In genomic region chr11:101921361-101921952, GRCm38 (mm10) we compare ENCODE assay signal across 16 mouse cellular contexts. TPM values are rescaled to one million over a fixed set of nuclear protein-coding genes. Genes with fewer than 3 reads are reported as not detected.
DNase-seq lines count a peak whose midpoint lies in the region; ATAC-seq and TF ChIP-seq lines count a peak whose summit lies in the region.
"Had no signal": no experiment of that assay in that cellular context is flagged by ENCODE, and none has a peak within 500 bp of the region (broad histone marks: within the 10 kb centered on the region; RNA-seq: fewer than 3 reads in every experiment).

No protein-coding gene starts in this region.

- intact Hi-C loops in heart, adult 2 months (cut with DNase I), result no loop called here
- intact Hi-C loops in heart, postnatal 25 days (cut with DNase I), result no loop called here
- intact Hi-C loops in heart, postnatal 14 days (cut with DNase I), result loop anchor here (10.0 kb wide), 1 partner anchor 213 kb away; no protein-coding TSS in a partner anchor

- no peak overlapping the region for H3K9ac ChIP-seq in heart, adult 2 months (ENCODE audit: low read depth, low read length)
- H3K9ac ChIP-seq in embryonic facial prominence, embryonic 15.5 days, result no peak overlapping the region
- no peak overlapping the region for H3K9ac ChIP-seq in liver, postnatal 0 days (replicated peaks)
- H3K9ac ChIP-seq: lung, embryonic 15.5 days had no signal

- H3K9me3 ChIP-seq in embryonic facial prominence, embryonic 15.5 days (replicated peaks), result no peaks in the 10 kb centered on the region
- no peaks in the 10 kb centered on the region for H3K9me3 ChIP-seq in liver, postnatal 0 days (ENCODE audit: low read length)
- H3K9me3 ChIP-seq: lung, embryonic 15.5 days had no signal

- no peak for TF ChIP-seq CTCF in heart, adult 2 months (IDR thresholded peaks at IDR 0.05)
- TF ChIP-seq CTCF in liver, postnatal 0 days (IDR thresholded peaks at IDR 0.05; ENCODE audit: low read depth), result no peak

- no peaks in the 10 kb centered on the region for H3K36me3 ChIP-seq in heart, adult 2 months (ENCODE audit: control insufficient read depth, insufficient read depth, low read length)
- no peaks in the 10 kb centered on the region for H3K36me3 ChIP-seq in embryonic facial prominence, embryonic 15.5 days
- no peaks in the 10 kb centered on the region for H3K36me3 ChIP-seq in liver, postnatal 0 days (replicated peaks; ENCODE audit: insufficient read depth, low read length)
- H3K36me3 ChIP-seq: lung, embryonic 15.5 days had no signal

- no peak overlapping the region for H3K4me3 ChIP-seq in heart, adult 2 months
- no peak overlapping the region for H3K4me3 ChIP-seq in embryonic facial prominence, embryonic 15.5 days (replicated peaks)
- no peak overlapping the region for H3K4me3 ChIP-seq in liver, postnatal 0 days (ENCODE audit: low read depth, low read length)
- H3K4me3 ChIP-seq: lung, embryonic 15.5 days had no signal

- H3K4me2 ChIP-seq in embryonic facial prominence, embryonic 15.5 days (replicated peaks), result no peak overlapping the region
- H3K4me2 ChIP-seq in liver, postnatal 0 days (ENCODE audit: low read depth, low read length), result no peak overlapping the region
- H3K4me2 ChIP-seq: lung, embryonic 15.5 days had no signal

- peak; percentile 31 for DNase-seq in adrenal gland, postnatal 10 days
- no peak for DNase-seq in adrenal gland, adult 8-10 months
- DNase-seq in heart, adult 2 months, result peak; percentile 34 to 56
- DNase-seq in heart, postnatal 25 days (ENCODE audit: low spot score), result no peak
- DNase-seq in heart, postnatal 14 days, result peak; percentile 19 to 63
- DNase-seq in layer of hippocampus, adult 9-11 months, result no peak
- no peak for DNase-seq in liver, postnatal 0 days
- DNase-seq: adrenal gland, adult 2 months; embryo, embryonic 11 days; thymus, postnatal 4 days had no signal

- no peak for TF ChIP-seq POLR2A in heart, adult 2 months (IDR thresholded peaks at IDR 0.05; ENCODE audit: insufficient read depth, low read depth, low read length)

- H3K4me1 ChIP-seq in heart, adult 2 months (ENCODE audit: control insufficient read depth, insufficient read depth, low read length), result peaks cover 3% of the 10 kb centered on the region
- H3K4me1 ChIP-seq in embryonic facial prominence, embryonic 15.5 days, result peaks cover 13% of the 10 kb centered on the region
- H3K4me1 ChIP-seq in liver, postnatal 0 days (ENCODE audit: insufficient read depth), result no peaks in the 10 kb centered on the region

- 0 out of 2 replicates have a peak, but pooled peaks have one; percentile 26 for ATAC-seq in embryonic facial prominence, embryonic 15.5 days (ENCODE audit: insufficient number of reproducible peaks, low FRiP score, low TSS enrichment, low read depth)
- no peak for ATAC-seq in liver, postnatal 0 days
- ATAC-seq: inflammation-experienced regulatory T-cells, adult 6 months had no signal

- 54% methylated on average over 12 of the region's 12 CpGs for WGBS in heart, adult 2 months
- WGBS in embryonic facial prominence, embryonic 15.5 days, result 49% methylated on average over 12 of the region's 12 CpGs
- 72% methylated on average over 12 of the region's 12 CpGs for WGBS in liver, postnatal 0 days (ENCODE audit: insufficient replicate concordance)

- TF ChIP-seq EP300 in heart, adult 2 months (IDR thresholded peaks at IDR 0.05; ENCODE audit: insufficient read depth, low read depth, low read length), result no peak
- TF ChIP-seq EP300 in liver, postnatal 0 days (IDR thresholded peaks at IDR 0.05; ENCODE audit: low read depth), result no peak

- no peaks in the 10 kb centered on the region for H3K79me2 ChIP-seq in heart, adult 2 months (replicated peaks; ENCODE audit: control insufficient read depth, insufficient read depth, low read length)

- no peaks in the 10 kb centered on the region; the same call in 1 of the 2 replicates for H3K27me3 ChIP-seq in heart, adult 2 months (ENCODE audit: control insufficient read depth, insufficient read depth, low read length)
- peaks cover 16% of the 10 kb centered on the region; the same call in 1 of the 2 replicates for H3K27me3 ChIP-seq in embryonic facial prominence, embryonic 15.5 days
- H3K27me3 ChIP-seq in liver, postnatal 0 days (ENCODE audit: insufficient read depth, low read length), result peaks cover 6% of the 10 kb centered on the region; the same call in 1 of the 2 replicates

- peak overlapping the region; percentile 24 for H3K27ac ChIP-seq in heart, adult 2 months
- peak overlapping the region; percentile 29 for H3K27ac ChIP-seq in embryonic facial prominence, embryonic 15.5 days (replicated peaks)
- H3K27ac ChIP-seq in liver, postnatal 0 days (ENCODE audit: low read depth), result no peak overlapping the region
- H3K27ac ChIP-seq: lung, embryonic 15.5 days had no signal

RNA-seq across cellular contexts. Expression of gene Meox1, which starts 27.3 kb away (rescaled TPM):
- 10 to 100 TPM; 10.1 to 11.0 TPM for total RNA-seq in adrenal gland, postnatal 10 days (2021)
- 1 to 10 TPM; 1.9 to 6.5 (median 4.1) TPM for total RNA-seq in adrenal gland, adult 8-10 months (2022)
- total RNA-seq in heart, adult 2 months (2021), result 1 to 10 TPM; 5.6 to 7.3 TPM
- polyA plus RNA-seq in heart, adult 2 months (2012; rRNA removed), result 7.2 and 15.1 TPM in 2 replicates
- 1 to 10 TPM; 7.8 to 9.9 TPM for total RNA-seq in heart, postnatal 25 days (2021)
- polyA plus RNA-seq in embryonic facial prominence, embryonic 15.5 days (2015; fragmentation: Nextera tagmentation; extraction: Ambion mirVana), result 11.1 and 12.3 TPM in 2 replicates
- 10 to 100 TPM; 13.4 to 18.0 TPM for total RNA-seq in heart, postnatal 14 days (2021)
- 0.05 and 0.11 TPM in 2 replicates for polyA plus RNA-seq in liver, postnatal 0 days (2015; fragmentation: Nextera tagmentation; extraction: Ambion mirVana)
- polyA plus RNA-seq: inflammation-experienced regulatory T-cells, adult 6 months had no signal

RNA-seq across cellular contexts. Expression of gene Sost, which starts 45.4 kb away (rescaled TPM):
- total RNA-seq in adrenal gland, postnatal 10 days (2021), result 1 to 10 TPM in 1 of 2 experiments, not detected in 1; 3.0 TPM
- total RNA-seq in adrenal gland, adult 8-10 months (2022), result not detected
- 1 to 10 TPM; 2.1 to 3.2 TPM for total RNA-seq in heart, adult 2 months (2021)
- 5.8 and 7.0 TPM in 2 replicates for polyA plus RNA-seq in heart, adult 2 months (2012; rRNA removed)
- 1 to 10 TPM; 1.5 to 1.6 TPM for total RNA-seq in heart, postnatal 25 days (2021)
- 0.23 and 0.49 TPM in 2 replicates for polyA plus RNA-seq in embryonic facial prominence, embryonic 15.5 days (2015; fragmentation: Nextera tagmentation; extraction: Ambion mirVana)
- total RNA-seq in heart, postnatal 14 days (2021), result 1 to 10 TPM in 1 of 2 experiments, under 1 TPM in 1; 0.68 to 1.3 TPM
- not detected in 2 replicates for polyA plus RNA-seq in liver, postnatal 0 days (2015; fragmentation: Nextera tagmentation; extraction: Ambion mirVana)
- total RNA-seq: adrenal gland, adult 2 months; ES-E14; left cerebral cortex, postnatal 25 days had no signal
- polyA plus RNA-seq: inflammation-experienced regulatory T-cells, adult 6 months; large intestine, adult 2 months had no signal

Comparison
In these comparisons a context has a peak if more than half of its experiments do, and no peak if none do; other contexts are left out.
1. DNase-seq: peak in adrenal gland, postnatal 10 days (single experiment), heart, adult 2 months (2 of 2) and heart, postnatal 14 days (2 of 2); none in adrenal gland, adult 8-10 months (single experiment), heart, postnatal 25 days (single experiment), layer of hippocampus, adult 9-11 months (single experiment) and liver, postnatal 0 days (single experiment).